Mouse (Mus musculus): ENCODE data around the gene Cacna2d1. TPM values are rescaled to one million over a fixed set of nuclear protein-coding genes. Genes with fewer than 3 reads are reported as not detected.

The Cacna2d1 gene
- polyA plus RNA-seq, 1 experiment from 2014 or later = 24.1 TPM

- Histone ChIP-seq H3K9me3 (ENCODE audit: control insufficient read depth, low read length) (no peaks in the 10 kb centered on the region), H3K4me1 (ENCODE audit: control insufficient read depth, insufficient read depth, low read length) (no peaks in the 10 kb centered on the region), H3K9ac (ENCODE audit: low read depth, low read length) (no peak overlapping the region), H3K27ac (ENCODE audit: low read depth, low read length) (no peak overlapping the region), H3K36me3 (ENCODE audit: control insufficient read depth, insufficient read depth, low read length) (no peaks in the 10 kb centered on the region), H3K27me3 (ENCODE audit: control insufficient read depth, insufficient read depth, low read length) (no peaks in the 10 kb centered on the region), H3K4me3 (ENCODE audit: low read length) (no peak overlapping the region), H3K4me2 (replicated peaks; ENCODE audit: low read depth, low read length) (no peak overlapping the region)
- WGBS = 71% methylated on average over 8 of the region's 8 CpGs
- no peak for ATAC-seq (ENCODE audit: low FRiP score, low TSS enrichment)
These were observed 475.5 kb downstream of the Cacna2d1 start for GRCm38 (mm10) chr5:16410011-16410410.

- Histone ChIP-seq H3K9ac (ENCODE audit: low read depth, low read length) (no peak overlapping the region), H3K36me3 (ENCODE audit: control insufficient read depth, insufficient read depth, low read length) (no peaks in the 10 kb centered on the region), H3K9me3 (ENCODE audit: control insufficient read depth, low read length) (no peaks in the 10 kb centered on the region), H3K27me3 (ENCODE audit: control insufficient read depth, insufficient read depth, low read length) (no peaks in the 10 kb centered on the region), H3K4me3 (ENCODE audit: low read length) (no peak overlapping the region), H3K27ac (ENCODE audit: low read depth, low read length) (no peak overlapping the region), H3K4me1 (ENCODE audit: control insufficient read depth, insufficient read depth, low read length) (no peaks in the 10 kb centered on the region), H3K4me2 (replicated peaks; ENCODE audit: low read depth, low read length) (no peak overlapping the region)
- ATAC-seq (ENCODE audit: low FRiP score, low TSS enrichment) = no peak
These were observed 480.2 kb downstream of the Cacna2d1 start for GRCm38 (mm10) chr5:16414693-16415092.

- Histone ChIP-seq H3K9me3 (ENCODE audit: control insufficient read depth, low read length) (no peaks in the 10 kb centered on the region), H3K9ac (ENCODE audit: low read depth, low read length) (no peak overlapping the region), H3K36me3 (ENCODE audit: control insufficient read depth, insufficient read depth, low read length) (no peaks in the 10 kb centered on the region), H3K4me1 (ENCODE audit: control insufficient read depth, insufficient read depth, low read length) (no peaks in the 10 kb centered on the region), H3K27me3 (ENCODE audit: control insufficient read depth, insufficient read depth, low read length) (no peaks in the 10 kb centered on the region), H3K27ac (ENCODE audit: low read depth, low read length) (no peak overlapping the region), H3K4me3 (ENCODE audit: low read length) (no peak overlapping the region), H3K4me2 (replicated peaks; ENCODE audit: low read depth, low read length) (no peak overlapping the region)
- 49% methylated on average over 1 of the region's 1 CpGs for WGBS
- ATAC-seq (ENCODE audit: low FRiP score, low TSS enrichment) = no peak
These were observed 483.5 kb downstream of the Cacna2d1 start for GRCm38 (mm10) chr5:16417996-16418395.

GRCm38 (mm10) chr5:16418504-16418903, 484.0 kb downstream of the Cacna2d1 start:
- 74% methylated on average over 3 of the region's 3 CpGs for WGBS
- Histone ChIP-seq H3K27me3 (ENCODE audit: control insufficient read depth, insufficient read depth, low read length) (no peaks in the 10 kb centered on the region), H3K4me2 (replicated peaks; ENCODE audit: low read depth, low read length) (no peak overlapping the region), H3K4me3 (ENCODE audit: low read length) (no peak overlapping the region), H3K36me3 (ENCODE audit: control insufficient read depth, insufficient read depth, low read length) (no peaks in the 10 kb centered on the region), H3K9ac (ENCODE audit: low read depth, low read length) (no peak overlapping the region), H3K4me1 (ENCODE audit: control insufficient read depth, insufficient read depth, low read length) (no peaks in the 10 kb centered on the region), H3K27ac (ENCODE audit: low read depth, low read length) (no peak overlapping the region), H3K9me3 (ENCODE audit: control insufficient read depth, low read length) (no peaks in the 10 kb centered on the region)
- ATAC-seq (ENCODE audit: low FRiP score, low TSS enrichment) = no peak

Other genes with a start within 250 kb of the Cacna2d1 start
- not detected in 2 replicates for gene Speer4c, start 220.4 kb upstream of the Cacna2d1 start, polyA plus RNA-seq (2014; fragmentation: Nextera tagmentation; extraction: Ambion mirVana)